Mouse (Mus musculus) heart, postnatal 0 days (tissue): ENCODE data around the gene Sema3e. TPM values are rescaled to one million over a fixed set of nuclear protein-coding genes. Genes with fewer than 3 reads are reported as not detected.
A peak's percentile ranks its signal among the peaks of the same experiment; 100 is the strongest.

Source experiments
- ATAC-seq: fragments of 200-750 bp; cut with Nextera tagmentation; 2 replicates; pipeline ENCODE4 v1.8.0; 2017; ENCODE audit warnings: low read depth, moderate number of reproducible peaks, moderate library complexity; ENCODE audit not compliant: insufficient read depth
- DNase-seq: peaks from one replicate; pipeline ENCODE4 v3.0.0-alpha.2; 2016; ENCODE audit warnings: low spot score
- H3K27ac ChIP-seq: fragments of 300-500 bp; sonication (generic); 2 replicates; pipeline ENCODE4 v1.5.1; 2014; ENCODE audit warnings: low read depth, mild to moderate bottlenecking
- H3K27me3 ChIP-seq: fragments of 300-500 bp; sonication (generic); 2 replicates; pipeline ENCODE4 v1.6.1; 2014; ENCODE audit warnings: low read length, mixed read lengths; ENCODE audit not compliant: control insufficient read depth, insufficient read depth
- H3K36me3 ChIP-seq: fragments of 300-500 bp; sonication (generic); replicated peaks from 2 replicates; pipeline ENCODE4 v1.6.1; 2014; ENCODE audit warnings: low read length, mixed read lengths; ENCODE audit not compliant: control insufficient read depth, insufficient read depth
- H3K4me1 ChIP-seq: fragments of 300-500 bp; sonication (generic); 2 replicates; pipeline ENCODE4 v1.6.1; 2014; ENCODE audit warnings: antibody characterized with exemption; ENCODE audit not compliant: control insufficient read depth, insufficient read depth
- H3K4me2 ChIP-seq: fragments of 300-500 bp; sonication (generic); 2 replicates; pipeline ENCODE4 v1.6.1; 2014; ENCODE audit warnings: low read depth, mild to moderate bottlenecking, low read length, moderate library complexity
- H3K4me3 ChIP-seq: fragments of 300-500 bp; sonication (generic); 2 replicates; pipeline ENCODE4 v1.5.1; 2014; ENCODE audit warnings: low read depth, low read length
- H3K9ac ChIP-seq: fragments of 300-500 bp; sonication (generic); replicated peaks from 2 replicates; pipeline ENCODE4 v1.6.1; 2014; ENCODE audit warnings: low read depth, low read length, mixed read lengths
- H3K9me3 ChIP-seq: fragments of 300-500 bp; sonication (generic); replicated peaks from 2 replicates; pipeline ENCODE4 v1.6.1; 2016; ENCODE audit warnings: low read length; ENCODE audit not compliant: control insufficient read depth
- CTCF ChIP-seq: IDR thresholded peaks from 2 replicates; pipeline ENCODE4 v1.5.1; 2016; ENCODE audit warnings: antibody characterized with exemption, control low read depth, low read depth
- EP300 ChIP-seq: IDR thresholded peaks from 2 replicates; pipeline ENCODE4 v1.6.1; 2016; ENCODE audit warnings: antibody characterized with exemption, low read depth
- WGBS: fragments of 180-500 bp; shearing (Covaris S2); extraction: QIAGEN DNeasy Blood & Tissue Kit; methylation state at CpG from one replicate; pipeline ENCODE4 v1.1.7; 2014; 5-methylcytosine and 5-hydroxymethylcytosine counted together
- polyA plus RNA-seq: library from polyadenylated mRNA; unstranded; fragments of >200 nt; fragmentation: Nextera tagmentation; extraction: Ambion mirVana; gene quantifications from 2 replicates; pipeline ENCODE4 v1.2.1, GENCODE M21; 2015
- total RNA-seq: library from RNA; depleted of rRNA; stranded (reverse); fragments of >200 nt; gene quantifications from 2 replicates; pipeline ENCODE4 v1.2.3, GENCODE M21; 2014; ENCODE audit warnings: low replicate concordance

The Sema3e gene
- total and polyA plus RNA-seq, 2 experiments from 2014 or later, result 0.10 TPM; not detected in 1

GRCm38 (mm10) chr5:14218677-14219076, 193.6 kb downstream of the Sema3e start:
- Histone ChIP-seq H3K4me3 (no peak overlapping the region), H3K9me3 (no peaks in the 10 kb centered on the region), H3K4me1 (no peaks in the 10 kb centered on the region), H3K27ac (no peak overlapping the region), H3K4me2 (no peak overlapping the region), H3K27me3 (no peaks in the 10 kb centered on the region), H3K9ac (no peak overlapping the region), H3K36me3 (no peaks in the 10 kb centered on the region)
- TF ChIP-seq CTCF (peak; percentile 46), EP300 (no peak)
- DNase-seq (no peak), ATAC-seq (no peak)
- 69% methylated on average over 4 of the region's 4 CpGs for WGBS

- DNase-seq (no peak), ATAC-seq (no peak)
- Histone ChIP-seq H3K4me3 (no peak overlapping the region), H3K4me2 (no peak overlapping the region), H3K9me3 (no peaks in the 10 kb centered on the region), H3K27ac (no peak overlapping the region), H3K9ac (no peak overlapping the region), H3K4me1 (no peaks in the 10 kb centered on the region), H3K36me3 (no peaks in the 10 kb centered on the region), H3K27me3 (no peaks in the 10 kb centered on the region)
- WGBS, result 79% methylated on average over 6 of the region's 6 CpGs
- TF ChIP-seq CTCF, result no peak
- no peak for TF ChIP-seq EP300
These were observed 199.4 kb downstream of the Sema3e start for GRCm38 (mm10) chr5:14224509-14224908.

- TF ChIP-seq EP300, result no peak
- TF ChIP-seq CTCF, result no peak
- H3K9ac ChIP-seq, result no peak overlapping the region
- H3K36me3 ChIP-seq, result no peaks in the 10 kb centered on the region
- H3K9me3 ChIP-seq, result no peaks in the 10 kb centered on the region
- no peak for DNase-seq
- WGBS, result 62% methylated on average over 3 of the region's 3 CpGs
- no peak for ATAC-seq
- H3K27ac ChIP-seq, result no peak overlapping the region
- no peak overlapping the region for H3K4me2 ChIP-seq
- no peaks in the 10 kb centered on the region for H3K27me3 ChIP-seq
- H3K4me3 ChIP-seq, result no peak overlapping the region
- H3K4me1 ChIP-seq, result no peaks in the 10 kb centered on the region
These were observed 206.0 kb downstream of the Sema3e start for GRCm38 (mm10) chr5:14231027-14231426.

- Histone ChIP-seq H3K4me3 (no peak overlapping the region), H3K9me3 (no peaks in the 10 kb centered on the region), H3K4me2 (no peak overlapping the region), H3K27me3 (no peaks in the 10 kb centered on the region), H3K36me3 (no peaks in the 10 kb centered on the region), H3K4me1 (no peaks in the 10 kb centered on the region), H3K9ac (no peak overlapping the region), H3K27ac (no peak overlapping the region)
- DNase-seq (no peak), ATAC-seq (no peak)
- 31% methylated on average over 8 of the region's 8 CpGs for WGBS
- TF ChIP-seq EP300 (no peak), CTCF (peak; percentile 46)
These were observed 227.5 kb downstream of the Sema3e start for GRCm38 (mm10) chr5:14252583-14252982.

GRCm38 (mm10) chr5:14253328-14253727, 228.3 kb downstream of the Sema3e start:
- no peak overlapping the region for H3K27ac ChIP-seq
- DNase-seq, result peak; percentile 29
- H3K4me2 ChIP-seq, result no peak overlapping the region
- no peaks in the 10 kb centered on the region for H3K36me3 ChIP-seq
- no peak overlapping the region for H3K9ac ChIP-seq
- H3K9me3 ChIP-seq, result no peaks in the 10 kb centered on the region
- WGBS, result 72% methylated on average over 1 of the region's 1 CpGs
- no peaks in the 10 kb centered on the region for H3K27me3 ChIP-seq
- no peak for ATAC-seq
- TF ChIP-seq EP300, result no peak
- peak; percentile 63 for TF ChIP-seq CTCF
- no peaks in the 10 kb centered on the region for H3K4me1 ChIP-seq
- H3K4me3 ChIP-seq, result no peak overlapping the region

- H3K9me3 ChIP-seq, result no peaks in the 10 kb centered on the region
- no peak overlapping the region for H3K27ac ChIP-seq
- H3K9ac ChIP-seq, result no peak overlapping the region
- no peak overlapping the region for H3K4me3 ChIP-seq
- H3K4me2 ChIP-seq, result no peak overlapping the region
- TF ChIP-seq CTCF, result no peak
- TF ChIP-seq EP300, result no peak
- no peaks in the 10 kb centered on the region for H3K4me1 ChIP-seq
- ATAC-seq, result no peak
- no peaks in the 10 kb centered on the region for H3K36me3 ChIP-seq
- no peak for DNase-seq
- no peaks in the 10 kb centered on the region for H3K27me3 ChIP-seq
- WGBS, result 86% methylated on average over 4 of the region's 4 CpGs
These were observed 235.1 kb downstream of the Sema3e start for GRCm38 (mm10) chr5:14260156-14260555.
